15 mouse cellular contexts compared by ENCODE assay signal in genomic region chr11:101883911-101884310, GRCm38 (mm10). TPM values are rescaled to one million over a fixed set of nuclear protein-coding genes. Genes with fewer than 3 reads are reported as not detected.
DNase-seq lines count a peak whose midpoint lies in the region; ATAC-seq and TF ChIP-seq lines count a peak whose summit lies in the region.
"Had no signal": no experiment of that assay in that cellular context is flagged by ENCODE, and none has a peak within 500 bp of the region (broad histone marks: within the 10 kb centered on the region; RNA-seq: fewer than 3 reads in every experiment).

No protein-coding gene starts in this region.

- H3K9ac ChIP-seq in heart, embryonic 11.5 days (ENCODE audit: low read depth, low read length) = no peak overlapping the region
- no peak overlapping the region for H3K9ac ChIP-seq in lung, embryonic 16.5 days (ENCODE audit: low read length)
- H3K9ac ChIP-seq in lung, postnatal 0 days (replicated peaks; ENCODE audit: low read depth) = no peak overlapping the region
- H3K9ac ChIP-seq in heart, postnatal 0 days (replicated peaks; ENCODE audit: low read depth, low read length) = peak overlapping the region; percentile 23; the same call in 1 of the 2 replicates
- no peak overlapping the region for H3K9ac ChIP-seq in limb, embryonic 15.5 days
- no peak overlapping the region for H3K9ac ChIP-seq in liver, postnatal 0 days (replicated peaks)
- H3K9ac ChIP-seq: embryonic facial prominence, embryonic 12.5 days; lung, embryonic 14.5 days had no signal

- peak overlapping the region; percentile 70 for H3K27ac ChIP-seq in heart, embryonic 11.5 days (ENCODE audit: low read depth, low read length)
- H3K27ac ChIP-seq in lung, embryonic 16.5 days (ENCODE audit: low read length) = peak overlapping the region; percentile 47; the same call in 1 of the 2 replicates
- no peak overlapping the region for H3K27ac ChIP-seq in lung, postnatal 0 days (ENCODE audit: low read length)
- H3K27ac ChIP-seq in heart, postnatal 0 days (ENCODE audit: low read depth) = 0 out of 2 replicates have a peak overlapping the region, but pooled peaks have one; percentile 24
- H3K27ac ChIP-seq in limb, embryonic 15.5 days = peak overlapping the region; percentile 17; the same call in 1 of the 2 replicates
- no peak overlapping the region for H3K27ac ChIP-seq in liver, postnatal 0 days (ENCODE audit: low read depth)
- H3K27ac ChIP-seq: embryonic facial prominence, embryonic 12.5 days; kidney, postnatal 0 days had no signal

- no peak for TF ChIP-seq CTCF in lung, postnatal 0 days (IDR thresholded peaks at IDR 0.05)
- no peak for TF ChIP-seq CTCF in heart, postnatal 0 days (IDR thresholded peaks at IDR 0.05; ENCODE audit: low read depth)
- TF ChIP-seq CTCF in liver, postnatal 0 days (IDR thresholded peaks at IDR 0.05; ENCODE audit: low read depth) = no peak

- H3K36me3 ChIP-seq in heart, embryonic 11.5 days (ENCODE audit: control insufficient read depth, insufficient read depth, low read length) = no peaks in the 10 kb centered on the region
- H3K36me3 ChIP-seq in lung, embryonic 16.5 days (ENCODE audit: control insufficient read depth, insufficient read depth, low read length) = no peaks in the 10 kb centered on the region
- no peaks in the 10 kb centered on the region for H3K36me3 ChIP-seq in lung, postnatal 0 days (ENCODE audit: insufficient read depth, low read length)
- no peaks in the 10 kb centered on the region for H3K36me3 ChIP-seq in heart, postnatal 0 days (replicated peaks; ENCODE audit: control insufficient read depth, insufficient read depth, low read length)
- H3K36me3 ChIP-seq in limb, embryonic 15.5 days = no peaks in the 10 kb centered on the region
- no peaks in the 10 kb centered on the region for H3K36me3 ChIP-seq in liver, postnatal 0 days (replicated peaks; ENCODE audit: insufficient read depth, low read length)
- H3K36me3 ChIP-seq: embryonic facial prominence, embryonic 12.5 days had no signal

- no peak for ATAC-seq in heart, embryonic 11.5 days (replicated peaks; ENCODE audit: insufficient number of reproducible peaks, low FRiP score, low TSS enrichment)
- ATAC-seq in lung, embryonic 16.5 days (ENCODE audit: low read depth) = no peak
- ATAC-seq in lung, postnatal 0 days = no peak
- ATAC-seq in heart, postnatal 0 days (ENCODE audit: insufficient read depth, low read depth) = no peak
- no peak for ATAC-seq in limb, embryonic 15.5 days (ENCODE audit: insufficient number of reproducible peaks, low FRiP score, low TSS enrichment, low read depth)
- ATAC-seq in liver, postnatal 0 days = no peak

- WGBS in heart, embryonic 11.5 days (ENCODE audit: insufficient replicate concordance) = 55% methylated on average over 2 of the region's 2 CpGs
- 65% methylated on average over 2 of the region's 2 CpGs for WGBS in lung, embryonic 16.5 days
- 74% methylated on average over 2 of the region's 2 CpGs for WGBS in lung, postnatal 0 days
- WGBS in heart, postnatal 0 days = 53% methylated on average over 2 of the region's 2 CpGs
- 61% methylated on average over 2 of the region's 2 CpGs for WGBS in limb, embryonic 15.5 days
- 56% methylated on average over 2 of the region's 2 CpGs for WGBS in liver, postnatal 0 days (ENCODE audit: insufficient replicate concordance)

- H3K4me1 ChIP-seq in heart, embryonic 11.5 days (ENCODE audit: control insufficient read depth, insufficient read depth, low read length) = peaks cover 70% of the 10 kb centered on the region
- H3K4me1 ChIP-seq in lung, embryonic 16.5 days (replicated peaks; ENCODE audit: control insufficient read depth, insufficient read depth, low read length) = peaks cover 68% of the 10 kb centered on the region
- peaks cover 41% of the 10 kb centered on the region for H3K4me1 ChIP-seq in lung, postnatal 0 days (ENCODE audit: insufficient read depth, low read depth, low read length)
- H3K4me1 ChIP-seq in heart, postnatal 0 days (ENCODE audit: control insufficient read depth, insufficient read depth) = peaks cover 46% of the 10 kb centered on the region
- peaks cover 74% of the 10 kb centered on the region for H3K4me1 ChIP-seq in limb, embryonic 15.5 days
- peaks cover 5% of the 10 kb centered on the region; the same call in 1 of the 2 replicates for H3K4me1 ChIP-seq in liver, postnatal 0 days (ENCODE audit: insufficient read depth)

- intact Hi-C loops in heart, postnatal 10 days (cut with DNase I) = loop anchor here (5.0 kb wide), 1 partner anchor 52 kb away; no protein-coding TSS in a partner anchor

- no peak overlapping the region for H3K4me2 ChIP-seq in heart, embryonic 11.5 days
- H3K4me2 ChIP-seq in lung, embryonic 16.5 days (ENCODE audit: low read depth, low read length) = no peak overlapping the region
- H3K4me2 ChIP-seq in lung, postnatal 0 days (replicated peaks; ENCODE audit: low read depth, low read length) = no peak overlapping the region
- H3K4me2 ChIP-seq in heart, postnatal 0 days (ENCODE audit: low read depth, low read length) = no peak overlapping the region
- no peak overlapping the region for H3K4me2 ChIP-seq in limb, embryonic 15.5 days
- H3K4me2 ChIP-seq in liver, postnatal 0 days (ENCODE audit: low read depth, low read length) = no peak overlapping the region
- H3K4me2 ChIP-seq: embryonic facial prominence, embryonic 12.5 days; lung, embryonic 14.5 days had no signal

- H3K27me3 ChIP-seq in heart, embryonic 11.5 days (ENCODE audit: control insufficient read depth, insufficient read depth, low read length) = no peaks in the 10 kb centered on the region
- H3K27me3 ChIP-seq in lung, embryonic 16.5 days (ENCODE audit: control insufficient read depth, insufficient read depth, low read depth, low read length) = no peaks in the 10 kb centered on the region
- no peaks in the 10 kb centered on the region for H3K27me3 ChIP-seq in lung, postnatal 0 days (replicated peaks; ENCODE audit: insufficient read depth, low read length)
- H3K27me3 ChIP-seq in heart, postnatal 0 days (ENCODE audit: control insufficient read depth, insufficient read depth, low read length) = no peaks in the 10 kb centered on the region
- peaks cover 12% of the 10 kb centered on the region; the same call in 1 of the 2 replicates for H3K27me3 ChIP-seq in limb, embryonic 15.5 days
- peaks cover 14% of the 10 kb centered on the region for H3K27me3 ChIP-seq in liver, postnatal 0 days (ENCODE audit: insufficient read depth, low read length)
- H3K27me3 ChIP-seq: embryonic facial prominence, embryonic 12.5 days had no signal

- H3K4me3 ChIP-seq in heart, embryonic 11.5 days (ENCODE audit: low read depth, low read length) = no peak overlapping the region
- no peak overlapping the region for H3K4me3 ChIP-seq in lung, embryonic 16.5 days (ENCODE audit: low read length)
- H3K4me3 ChIP-seq in lung, postnatal 0 days (ENCODE audit: low read depth, low read length) = no peak overlapping the region
- H3K4me3 ChIP-seq in heart, postnatal 0 days (ENCODE audit: low read depth, low read length) = no peak overlapping the region
- H3K4me3 ChIP-seq in limb, embryonic 15.5 days = no peak overlapping the region
- no peak overlapping the region for H3K4me3 ChIP-seq in liver, postnatal 0 days (ENCODE audit: low read depth, low read length)
- H3K4me3 ChIP-seq: embryonic facial prominence, embryonic 12.5 days had no signal

- H3K9me3 ChIP-seq in heart, embryonic 11.5 days (replicated peaks; ENCODE audit: control insufficient read depth, low read length) = no peaks in the 10 kb centered on the region
- no peaks in the 10 kb centered on the region for H3K9me3 ChIP-seq in lung, embryonic 16.5 days (ENCODE audit: control insufficient read depth, low read length)
- no peaks in the 10 kb centered on the region for H3K9me3 ChIP-seq in lung, postnatal 0 days (ENCODE audit: low read length)
- no peaks in the 10 kb centered on the region for H3K9me3 ChIP-seq in heart, postnatal 0 days (replicated peaks; ENCODE audit: control insufficient read depth, low read length)
- H3K9me3 ChIP-seq in limb, embryonic 15.5 days = no peaks in the 10 kb centered on the region
- no peaks in the 10 kb centered on the region for H3K9me3 ChIP-seq in liver, postnatal 0 days (ENCODE audit: low read length)
- H3K9me3 ChIP-seq: embryonic facial prominence, embryonic 12.5 days had no signal

- no peak for DNase-seq in heart, postnatal 10 days
- DNase-seq in lung, postnatal 0 days (ENCODE audit: low spot score) = no peak
- DNase-seq in heart, postnatal 0 days (ENCODE audit: low spot score) = no peak
- DNase-seq in liver, postnatal 0 days = no peak
- DNase-seq: cerebellum, adult 11 months; cerebellum, postnatal 36 days; liver; lung, embryonic 14.5 days had no signal

- no peak for TF ChIP-seq EP300 in lung, postnatal 0 days (IDR thresholded peaks at IDR 0.05)
- no peak for TF ChIP-seq EP300 in heart, postnatal 0 days (IDR thresholded peaks at IDR 0.05; ENCODE audit: low read depth)
- TF ChIP-seq EP300 in liver, postnatal 0 days (IDR thresholded peaks at IDR 0.05; ENCODE audit: low read depth) = no peak

RNA-seq across cellular contexts. Expression of gene Meox1, which starts 10.3 kb away (rescaled TPM):
- 13.2 and 14.5 TPM in 2 replicates for polyA plus RNA-seq in heart, embryonic 11.5 days (2014; fragmentation: Nextera tagmentation; extraction: Ambion mirVana)
- total RNA-seq in heart, postnatal 10 days (2021) = 10 to 100 TPM; 23.7 to 27.5 TPM
- 11.7 and 12.4 TPM in 2 replicates for polyA plus RNA-seq in lung, embryonic 16.5 days (2015; fragmentation: Nextera tagmentation; extraction: Ambion mirVana)
- 8.1 and 8.7 TPM in 2 replicates for polyA plus RNA-seq in lung, postnatal 0 days (2015; fragmentation: Nextera tagmentation; extraction: Ambion mirVana)
- total RNA-seq in heart, postnatal 0 days (2014; rRNA removed; ENCODE audit: low replicate concordance) = 12.5 and 15.0 TPM in 2 replicates
- 10.9 and 12.3 TPM in 2 replicates for polyA plus RNA-seq in heart, postnatal 0 days (2015; fragmentation: Nextera tagmentation; extraction: Ambion mirVana)
- 15.8 and 18.6 TPM in 2 replicates for polyA plus RNA-seq in limb, embryonic 15.5 days (2015; fragmentation: Nextera tagmentation; extraction: Ambion mirVana)
- 0.05 and 0.11 TPM in 2 replicates for polyA plus RNA-seq in liver, postnatal 0 days (2015; fragmentation: Nextera tagmentation; extraction: Ambion mirVana)
- total RNA-seq: granulocyte monocyte progenitor cell, adult 5-6 weeks; megakaryocyte-erythroid progenitor cell, adult 5-6 weeks had no signal

Comparison
In these comparisons a context has a peak if more than half of its experiments do, and no peak if none do; other contexts are left out.
1. H3K27ac ChIP-seq: peak in heart, embryonic 11.5 days (single experiment), lung, embryonic 16.5 days (single experiment), heart, postnatal 0 days (single experiment) and limb, embryonic 15.5 days (single experiment); none in lung, postnatal 0 days (single experiment) and liver, postnatal 0 days (single experiment).